Mouse (Mus musculus) embryonic fibroblast, embryonic 13.5 days (primary cell): ENCODE measurements around the gene Atrnl1. TPM values are rescaled to one million over a fixed set of nuclear protein-coding genes. Genes with fewer than 3 reads are reported as not detected.

Experiments
- H3K27ac ChIP-seq: 2 replicates; pipeline ENCODE4 v1.5.1; 2012; ENCODE audit warnings: low read length, control low read depth, inconsistent platforms; ENCODE audit not compliant: insufficient read depth
- H3K4me1 ChIP-seq: 2 replicates; pipeline ENCODE4 v1.6.1; 2011; ENCODE audit warnings: low read length; ENCODE audit not compliant: control insufficient read depth, insufficient read depth
- H3K4me3 ChIP-seq: 2 replicates; pipeline ENCODE4 v1.5.1; 2011; ENCODE audit warnings: mild to moderate bottlenecking, control low read depth, low read length; ENCODE audit not compliant: insufficient read depth
- CTCF ChIP-seq: IDR thresholded peaks from 2 replicates; pipeline ENCODE4 v1.5.1; 2011; ENCODE audit warnings: mild to moderate bottlenecking, control low read depth, low read length, moderate library complexity, borderline replicate concordance; ENCODE audit not compliant: insufficient read depth
- POLR2A ChIP-seq: IDR thresholded peaks from 2 replicates; pipeline ENCODE4 v1.6.1; 2011; ENCODE audit warnings: low read depth, mild to moderate bottlenecking, control low read depth, low read length, moderate library complexity
- polyA plus RNA-seq: library from polyadenylated mRNA; stranded (reverse); fragments of >200 nt; gene quantifications from 2 replicates; pipeline ENCODE4 v1.2.4, GENCODE M21; 2011; ENCODE audit warnings: low read depth; ENCODE audit not compliant: missing spikeins, insufficient read length

Gene Atrnl1
- polyA plus RNA-seq, 1 experiment, result 29.4 TPM

DNA sequence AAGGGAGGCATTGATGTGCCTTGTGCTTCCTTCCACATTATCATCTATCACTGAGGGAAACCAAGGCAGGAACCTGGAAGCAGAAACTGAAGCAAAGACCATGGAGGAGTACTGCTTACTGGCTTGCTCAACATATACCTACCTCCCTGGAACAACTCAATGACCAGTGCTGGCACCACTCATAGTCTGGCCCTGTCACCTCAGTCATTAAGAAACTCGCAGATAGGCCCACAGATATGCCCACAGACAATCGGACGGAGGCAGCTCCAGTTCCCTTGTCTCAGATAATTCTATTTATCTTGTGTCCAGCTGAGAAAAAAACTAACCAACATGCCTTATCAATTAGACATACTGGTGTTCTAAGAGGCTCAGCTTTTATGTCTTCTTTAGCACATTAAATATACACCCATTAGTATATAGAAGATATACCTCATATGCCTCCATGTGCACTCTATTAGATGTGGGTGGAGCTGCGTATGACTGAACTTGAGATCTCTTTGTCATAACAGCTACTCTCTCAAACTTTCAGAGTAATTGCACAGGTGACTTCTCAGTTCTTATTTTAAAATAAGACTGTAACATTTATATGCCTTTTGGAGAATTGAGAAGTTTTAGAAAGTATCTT is 334.9 kb downstream of the Atrnl1 start:
- Histone ChIP-seq H3K27ac (no peak overlapping the region), H3K4me3 (no peak overlapping the region), H3K4me1 (no peaks in the 10 kb centered on the region)
- TF ChIP-seq POLR2A, result no peak

DNA sequence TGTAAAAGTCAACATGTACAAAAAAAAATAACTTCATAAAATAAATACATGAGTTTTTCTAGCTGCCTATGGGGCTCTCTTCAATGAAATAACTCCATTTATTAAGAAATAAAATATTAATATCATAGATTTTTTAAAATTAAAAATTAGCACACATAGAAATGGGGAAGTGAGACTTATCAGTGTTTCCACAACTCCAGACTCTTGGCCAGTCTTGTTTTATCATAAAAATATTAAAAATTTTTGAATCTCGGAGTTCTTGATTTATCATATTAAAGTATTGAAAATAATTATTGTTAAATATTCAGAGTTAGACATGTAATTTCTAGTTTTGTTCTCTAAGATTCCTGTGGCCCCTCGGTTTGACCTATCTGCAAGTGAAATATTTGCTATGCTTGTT is 337.7 kb downstream of the Atrnl1 start:
- Histone ChIP-seq H3K27ac (no peak overlapping the region), H3K4me1 (no peaks in the 10 kb centered on the region), H3K4me3 (no peak overlapping the region)
- TF ChIP-seq POLR2A, result no peak
- TF ChIP-seq CTCF, result no peak

GRCm38 (mm10) chr19:57949260-57949917 is 338.6 kb downstream of the Atrnl1 start:
- H3K4me1 ChIP-seq, result no peaks in the 10 kb centered on the region
- TF ChIP-seq POLR2A (no peak), CTCF (no peak)
- H3K4me3 ChIP-seq, result no peak overlapping the region

DNA sequence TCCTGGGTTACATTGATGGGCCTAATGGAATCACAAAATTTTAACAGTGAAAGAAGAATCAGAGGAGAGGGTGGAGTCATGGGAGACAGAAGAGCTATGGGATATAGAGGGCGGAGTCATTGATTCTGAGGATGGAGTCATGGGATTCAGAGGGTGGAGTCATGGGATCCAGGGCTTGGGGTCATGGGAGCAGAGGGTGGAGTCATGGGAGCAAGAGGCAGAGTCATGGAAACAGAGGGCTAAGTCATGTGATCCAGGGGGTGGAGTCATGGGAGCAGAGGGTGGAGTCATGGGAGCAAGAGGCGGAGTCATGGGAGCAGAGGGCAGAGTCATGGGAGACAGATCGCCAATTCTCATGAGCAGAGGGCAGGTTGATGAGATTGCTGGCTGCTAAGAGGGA is 343.3 kb downstream of the Atrnl1 start:
- TF ChIP-seq POLR2A, result no peak
- Histone ChIP-seq H3K27ac (no peak overlapping the region), H3K4me1 (no peaks in the 10 kb centered on the region), H3K4me3 (no peak overlapping the region)

More at GRCm38 (mm10) chr19:57949260-57949917, 338.6 kb downstream of the Atrnl1 start:
- H3K27ac ChIP-seq, result no peak overlapping the region

DNA sequence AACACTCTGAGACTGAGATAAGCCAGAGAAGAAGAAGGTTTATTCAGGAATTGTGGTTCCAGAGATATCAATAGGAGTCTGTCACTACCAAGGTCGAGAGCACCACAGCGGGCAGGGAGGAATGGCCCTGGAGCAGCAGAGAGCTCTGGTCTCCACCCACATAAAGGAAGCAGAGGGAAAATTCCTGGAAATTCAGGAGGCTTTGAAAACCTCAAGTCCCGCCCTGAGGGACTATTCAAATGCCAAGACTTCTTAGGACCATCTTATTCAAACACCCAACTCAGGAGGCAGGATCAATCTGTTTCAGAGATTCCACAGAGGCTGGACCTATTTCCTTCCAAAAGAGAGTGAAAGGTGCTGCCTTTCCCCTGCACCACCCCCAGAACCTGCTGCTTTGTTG is 345.6 kb downstream of the Atrnl1 start:
- Histone ChIP-seq H3K27ac (no peak overlapping the region), H3K4me1 (no peaks in the 10 kb centered on the region), H3K4me3 (no peak overlapping the region)
- TF ChIP-seq CTCF, result no peak
- TF ChIP-seq POLR2A, result no peak

DNA sequence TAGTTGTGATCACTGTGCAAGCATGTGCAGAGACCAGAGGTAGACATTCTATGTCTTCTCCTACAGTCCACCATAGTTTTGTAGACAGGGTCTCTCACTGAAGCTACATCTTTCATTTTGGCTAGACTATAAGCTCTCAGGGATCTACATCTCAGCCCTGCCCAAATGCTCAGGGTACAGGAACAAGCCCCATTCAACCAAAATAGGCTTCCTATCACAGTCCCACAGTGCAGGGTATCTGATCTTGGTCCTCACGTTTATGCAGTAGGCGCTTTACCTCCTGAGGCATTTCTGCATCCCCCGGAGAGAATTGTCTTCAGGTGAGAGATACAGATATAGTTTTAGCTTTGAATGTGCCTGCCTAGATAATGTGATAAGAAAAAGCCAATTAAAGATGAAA is 346.5 kb downstream of the Atrnl1 start:
- Histone ChIP-seq H3K4me1 (no peaks in the 10 kb centered on the region), H3K27ac (no peak overlapping the region), H3K4me3 (no peak overlapping the region)
- TF ChIP-seq POLR2A, result no peak

DNA sequence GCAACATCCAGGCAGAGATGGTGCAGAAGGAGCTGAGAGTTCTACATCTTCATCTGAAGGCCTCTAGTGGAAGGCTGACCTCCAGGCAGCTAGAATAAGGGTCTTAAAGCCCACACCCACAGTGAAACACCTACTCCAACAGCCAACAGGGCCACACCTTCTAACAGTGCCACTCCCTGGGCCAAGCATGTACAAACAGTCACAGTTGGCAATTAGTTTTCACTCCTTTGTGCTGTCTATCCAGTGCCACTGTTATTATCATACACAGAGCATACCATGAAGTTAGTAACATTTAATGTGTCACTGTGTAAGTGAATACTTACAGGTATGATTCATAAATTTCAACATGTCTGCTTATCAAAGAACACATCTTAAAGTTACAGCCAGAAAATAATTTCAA is 347.3 kb downstream of the Atrnl1 start:
- no peaks in the 10 kb centered on the region for H3K4me1 ChIP-seq
- H3K4me3 ChIP-seq, result no peak overlapping the region
- TF ChIP-seq POLR2A (no peak), CTCF (no peak)
- H3K27ac ChIP-seq, result no peak overlapping the region

- no peak overlapping the region for H3K27ac ChIP-seq
- TF ChIP-seq POLR2A (no peak), CTCF (no peak)
- H3K4me3 ChIP-seq, result no peak overlapping the region
- no peaks in the 10 kb centered on the region for H3K4me1 ChIP-seq
Observed at GRCm38 (mm10) chr19:57958726-57959125, 347.9 kb downstream of the Atrnl1 start.

DNA sequence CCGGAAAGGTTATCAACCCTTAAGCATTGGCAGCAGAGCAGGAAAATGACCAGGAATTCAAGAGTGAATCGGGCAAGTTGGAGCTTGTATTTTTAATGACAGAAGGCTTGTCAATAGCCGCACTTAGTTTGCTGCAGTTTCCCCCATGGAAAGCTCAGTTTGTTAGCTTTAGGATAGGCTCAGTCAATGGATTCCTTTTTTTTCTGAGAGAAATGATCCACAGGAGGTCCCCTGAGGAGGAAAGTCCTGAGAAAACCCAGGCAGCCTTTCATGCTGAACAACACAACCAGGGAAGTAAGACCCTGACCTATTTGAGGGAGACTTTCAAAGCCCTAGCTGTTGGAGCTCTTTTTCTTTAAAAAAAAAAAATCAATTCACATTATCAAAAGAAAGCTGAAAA is 350.5 kb downstream of the Atrnl1 start:
- Histone ChIP-seq H3K4me3 (no peak overlapping the region), H3K4me1 (no peaks in the 10 kb centered on the region), H3K27ac (no peak overlapping the region)
- no peak for TF ChIP-seq CTCF
- TF ChIP-seq POLR2A, result no peak

- Histone ChIP-seq H3K27ac (no peak overlapping the region), H3K4me1 (no peaks in the 10 kb centered on the region), H3K4me3 (no peak overlapping the region)
- no peak for TF ChIP-seq POLR2A
- TF ChIP-seq CTCF, result no peak
Observed at GRCm38 (mm10) chr19:57961738-57962640, 351.2 kb downstream of the Atrnl1 start.
